Mouse (Mus musculus) brain, embryonic 14.5 days (tissue): Measurements from ENCODE around the gene Dst.

ENCODE experiments used
- CTCF ChIP-seq: fragments of 200-500 bp; IDR thresholded peaks from 2 replicates; pipeline ENCODE4 v1.5.1; 2012; ENCODE audit warnings: inconsistent platforms, mild to moderate bottlenecking, moderate library complexity, borderline replicate concordance; ENCODE audit not compliant: insufficient read depth, insufficient read length; ENCODE audit errors: extremely low read depth
- POLR2A ChIP-seq: fragments of 200-500 bp; IDR thresholded peaks from 2 replicates; pipeline ENCODE4 v1.6.1; 2012; ENCODE audit warnings: mild to moderate bottlenecking, inconsistent platforms, borderline replicate concordance; ENCODE audit not compliant: poor library complexity, insufficient read depth, insufficient read length, severe bottlenecking; ENCODE audit errors: extremely low read depth

DNA sequence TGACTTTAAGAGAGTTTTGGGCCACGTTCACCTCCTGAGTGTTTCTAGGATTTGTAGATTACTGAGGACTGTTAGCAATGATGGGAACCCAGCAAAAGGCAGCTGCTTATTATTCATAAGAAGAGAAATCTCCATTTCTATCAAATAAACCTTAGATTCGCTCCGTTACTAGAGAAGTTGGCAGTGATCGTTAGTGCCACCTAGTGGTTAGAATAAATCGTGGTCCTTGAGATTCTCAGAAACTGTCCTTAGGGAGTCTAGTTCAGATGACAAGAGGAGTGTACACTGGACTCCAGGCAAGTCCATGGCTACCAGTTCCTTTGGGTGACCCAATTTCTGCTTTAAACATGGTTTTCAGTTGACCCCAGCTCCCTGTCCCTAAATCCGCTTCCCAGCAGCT is 58.3 kb downstream of the Dst start:
- TF ChIP-seq CTCF (peak; percentile 57; the same call in 1 of the 2 replicates), POLR2A (no peak)
